Mouse (Mus musculus): ENCODE data around the gene Rps29.
A peak's percentile ranks its signal among the peaks of the same experiment; 100 is the strongest.
"Not testable (repeated sequence)": the region's sequence is repeated elsewhere in the genome, so short reads cannot be mapped to it uniquely, and the experiment has no call there.

Rps29 gene

GRCm38 (mm10) chr12:69179371-69179770, 20.4 kb upstream of the Rps29 start:
- no peak for DNase-seq (ENCODE audit: low read depth, low spot score)

DNA sequence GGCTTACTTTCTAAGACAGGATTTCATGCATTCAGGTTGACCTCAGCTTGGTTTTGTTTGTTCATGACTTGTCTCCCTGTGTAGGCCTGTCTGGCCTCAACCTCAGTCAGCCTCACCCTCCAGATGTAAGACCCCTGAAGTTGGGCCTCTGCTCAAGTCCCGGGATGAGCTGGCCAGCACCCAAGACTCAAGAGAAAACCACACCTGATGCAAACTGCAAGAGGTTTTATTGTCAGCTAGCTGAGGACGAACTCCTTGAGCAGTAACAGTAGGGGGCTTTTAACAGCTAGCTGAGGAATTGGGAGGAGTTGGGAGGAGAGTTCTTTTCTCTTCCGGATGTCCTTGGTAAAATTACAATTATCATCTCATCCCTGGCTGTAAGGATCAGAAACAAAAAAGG, 18.5 kb upstream of the Rps29 start:
- DNase-seq (ENCODE audit: low read depth, low spot score): no peak

DNA sequence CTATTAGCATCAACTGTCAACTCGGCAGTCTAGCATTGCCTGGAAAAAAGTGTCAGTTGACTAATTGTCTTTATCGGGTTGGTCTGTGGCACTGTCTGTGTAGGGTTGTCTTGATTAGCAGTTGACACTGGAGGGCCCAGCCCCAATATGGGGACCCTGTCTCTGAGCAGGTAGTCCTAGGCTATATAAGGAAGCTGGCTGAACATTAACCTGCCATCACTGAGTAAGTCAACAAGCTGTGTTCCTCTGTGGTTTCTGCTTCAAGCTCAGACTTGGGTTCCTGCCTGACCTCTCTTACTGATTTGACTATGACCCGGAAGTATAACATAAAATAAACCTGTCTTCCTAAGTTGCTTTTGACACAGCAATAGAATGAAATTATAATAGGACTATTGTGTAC, 17.0 kb upstream of the Rps29 start:
- DNase-seq (ENCODE audit: low read depth, low spot score): no peak

DNA sequence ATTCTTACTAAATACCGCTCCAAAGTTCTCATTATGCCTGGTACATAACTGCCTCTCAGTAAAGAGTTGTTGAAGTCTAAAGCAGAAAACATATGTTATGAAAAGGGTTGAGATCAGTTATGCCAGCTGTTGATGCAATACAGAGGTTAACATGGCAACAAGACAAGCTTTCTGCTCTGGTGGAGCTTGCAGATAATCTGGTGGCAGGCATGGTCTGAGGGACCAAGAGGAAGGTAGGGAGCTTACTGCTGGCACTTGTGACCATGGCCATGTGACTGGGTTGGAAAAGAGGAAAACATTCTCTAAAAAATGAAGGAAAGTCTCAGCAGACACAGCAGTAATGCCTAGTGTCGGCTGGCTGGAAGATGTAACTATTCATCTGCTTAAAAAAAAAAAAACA, 12.3 kb upstream of the Rps29 start:
- DNase-seq (ENCODE audit: low read depth, low spot score): no peak

- peak; percentile 82 for DNase-seq (ENCODE audit: low read depth, low spot score)
Measured at GRCm38 (mm10) chr12:69168461-69169106, 9.6 kb upstream of the Rps29 start, which contains the start of gene Lrr1. Lrr1 (plus strand) TSS chr12:69168814.

- no peak for DNase-seq (ENCODE audit: low read depth, low spot score)
Measured at GRCm38 (mm10) chr12:69167656-69168460, 8.9 kb upstream of the Rps29 start.

- DNase-seq (ENCODE audit: low read depth, low spot score): not testable (repeated sequence)
Measured at GRCm38 (mm10) chr12:69166861-69167581, 8.0 kb upstream of the Rps29 start.

DNA sequence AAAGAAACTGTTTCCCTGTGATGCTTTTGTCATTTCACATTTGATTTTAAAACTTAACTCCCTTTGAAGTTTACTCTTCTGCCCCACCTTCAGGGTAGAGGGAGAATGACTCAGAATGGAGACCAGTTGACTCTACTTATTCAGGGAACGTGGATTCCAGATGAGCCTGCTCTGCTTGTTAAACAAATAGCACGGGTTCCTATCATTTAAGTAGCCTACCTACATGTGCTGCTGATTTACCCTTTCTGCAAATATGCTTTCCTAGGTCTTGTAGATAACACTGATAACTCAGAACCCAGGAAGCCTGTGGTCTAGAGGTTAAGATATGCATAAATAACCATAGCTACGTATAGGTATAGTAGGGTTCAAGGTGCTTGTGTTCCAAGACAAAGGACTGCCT, 5.9 kb upstream of the Rps29 start:
- DNase-seq (ENCODE audit: low read depth, low spot score): peak; percentile 32

DNA sequence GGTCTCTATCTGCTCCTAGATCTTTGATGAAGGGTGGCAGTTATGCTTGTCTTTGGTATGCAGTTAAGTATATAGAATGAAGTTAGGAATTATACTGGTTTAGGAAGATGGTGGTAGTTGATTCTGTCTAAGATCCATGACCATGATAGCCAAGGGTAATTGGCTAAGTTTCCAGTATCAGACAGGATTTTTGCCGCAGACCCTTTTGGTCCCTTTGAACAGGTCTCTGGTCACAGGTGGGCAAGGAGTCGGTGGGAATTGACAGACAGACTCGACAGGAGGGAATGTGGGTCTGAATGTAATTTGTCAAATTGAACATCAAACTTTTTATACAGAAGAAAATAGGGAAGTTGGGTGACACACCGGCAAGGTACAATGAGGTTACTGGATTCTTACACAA, 4.6 kb upstream of the Rps29 start:
- not testable (repeated sequence) for DNase-seq (ENCODE audit: low read depth, low spot score)

DNA sequence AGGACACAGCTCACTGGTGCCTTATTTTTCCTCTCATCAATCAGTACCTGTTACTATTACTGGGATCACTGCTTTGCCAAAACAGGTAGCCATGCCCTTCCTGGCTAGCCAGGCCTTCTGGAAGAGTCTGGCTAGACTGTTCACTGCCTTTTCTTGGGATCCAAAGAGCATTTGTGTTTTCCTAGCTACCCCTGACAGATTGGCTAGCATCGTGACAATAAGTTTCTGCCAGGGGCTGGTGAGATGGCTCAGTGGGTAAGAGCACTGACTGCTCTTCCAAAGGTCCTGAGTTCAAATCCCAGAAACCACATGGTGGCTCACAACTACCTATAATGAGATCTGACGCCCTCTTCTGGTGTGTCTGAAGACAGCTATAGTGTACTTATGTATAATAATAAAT, 1.7 kb upstream of the Rps29 start:
- DNase-seq (ENCODE audit: low read depth, low spot score): not testable (repeated sequence)

- DNase-seq (ENCODE audit: low read depth, low spot score): peak; percentile 86
Measured at GRCm38 (mm10) chr12:69159578-69159940, 573 bp upstream of the Rps29 start.

GRCm38 (mm10) chr12:69158366-69158764, 621 bp downstream of the Rps29 start:
- peak; percentile 42 for DNase-seq (ENCODE audit: low read depth, low spot score)

DNA sequence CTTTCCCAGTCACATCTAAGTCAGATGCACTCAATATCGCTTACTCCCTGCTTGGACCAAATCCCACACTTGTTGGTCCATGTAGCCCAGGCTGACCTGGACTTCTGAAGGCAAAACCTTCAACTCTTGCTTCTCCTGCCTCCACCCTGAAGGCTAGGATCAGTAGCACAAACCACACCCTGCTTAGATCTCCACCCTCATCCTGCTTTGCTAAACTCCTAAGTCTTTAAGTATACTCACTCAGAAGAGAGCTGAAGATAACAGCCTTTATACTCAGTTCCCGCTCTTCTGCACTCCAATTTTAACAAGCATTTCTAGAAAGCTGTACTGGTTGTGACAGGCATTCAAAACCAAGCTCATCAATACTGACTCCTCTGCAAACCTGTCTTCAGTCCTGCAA, 1.9 kb downstream of the Rps29 start:
- DNase-seq (ENCODE audit: low read depth, low spot score): no peak

GRCm38 (mm10) chr12:69156436-69156835, 2.5 kb downstream of the Rps29 start:
- DNase-seq (ENCODE audit: low read depth, low spot score): no peak

- no peak for DNase-seq (ENCODE audit: low read depth, low spot score)
Measured at GRCm38 (mm10) chr12:69155923-69156322, 3.1 kb downstream of the Rps29 start.

- no peak for DNase-seq (ENCODE audit: low read depth, low spot score)
Measured at GRCm38 (mm10) chr12:69150049-69150448, 8.9 kb downstream of the Rps29 start.

DNA sequence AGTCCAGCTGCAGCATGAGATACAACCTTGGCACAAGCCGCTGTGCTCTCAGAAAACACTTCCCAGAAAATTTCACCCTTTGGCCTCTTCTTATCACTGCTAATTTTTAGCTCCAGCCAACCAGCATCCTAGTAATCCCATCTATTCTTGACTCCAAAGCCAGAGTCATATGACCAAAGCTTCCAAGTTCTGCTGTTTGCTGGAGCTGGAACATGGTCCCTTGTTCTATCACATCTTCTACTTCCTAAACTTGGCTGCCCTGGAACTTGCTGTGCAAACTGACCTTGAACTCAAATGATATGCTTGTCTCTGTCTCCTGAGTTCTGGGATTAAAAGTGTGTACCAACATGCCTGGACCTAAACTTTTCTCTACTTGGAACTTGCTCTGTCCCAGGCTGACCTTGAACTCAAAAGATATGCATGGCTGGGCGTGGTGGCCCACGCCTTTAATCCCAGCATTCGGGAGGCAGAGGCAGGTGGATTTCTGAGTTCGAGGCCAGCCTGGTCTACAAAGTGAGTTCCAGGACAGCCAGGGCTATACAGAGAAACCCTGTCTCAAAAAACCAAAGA, 11.7 kb downstream of the Rps29 start:
- DNase-seq (ENCODE audit: low read depth, low spot score): no peak

DNA sequence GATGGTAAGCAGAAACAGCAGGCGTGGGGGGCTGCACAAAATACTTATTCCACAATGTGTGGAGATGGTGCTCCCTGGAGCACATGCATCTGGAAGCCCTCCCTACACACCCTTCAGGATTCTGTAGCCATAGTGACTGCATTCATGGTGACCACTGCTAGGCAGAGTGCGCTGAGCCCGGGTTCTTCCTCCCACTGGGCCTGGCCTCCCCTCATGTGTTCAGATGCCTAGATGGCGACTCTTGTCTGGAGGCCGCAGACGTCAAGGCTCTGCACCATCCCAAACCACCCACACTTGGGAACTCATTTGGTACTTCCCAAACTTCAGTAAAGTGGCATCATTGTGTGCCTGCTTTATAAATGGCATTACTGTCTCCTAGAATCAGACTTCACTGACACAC, 15.5 kb downstream of the Rps29 start:
- no peak for DNase-seq (ENCODE audit: low read depth, low spot score)

- no peak for DNase-seq (ENCODE audit: low read depth, low spot score)
Measured at GRCm38 (mm10) chr12:69139841-69140240, 19.1 kb downstream of the Rps29 start.

DNA sequence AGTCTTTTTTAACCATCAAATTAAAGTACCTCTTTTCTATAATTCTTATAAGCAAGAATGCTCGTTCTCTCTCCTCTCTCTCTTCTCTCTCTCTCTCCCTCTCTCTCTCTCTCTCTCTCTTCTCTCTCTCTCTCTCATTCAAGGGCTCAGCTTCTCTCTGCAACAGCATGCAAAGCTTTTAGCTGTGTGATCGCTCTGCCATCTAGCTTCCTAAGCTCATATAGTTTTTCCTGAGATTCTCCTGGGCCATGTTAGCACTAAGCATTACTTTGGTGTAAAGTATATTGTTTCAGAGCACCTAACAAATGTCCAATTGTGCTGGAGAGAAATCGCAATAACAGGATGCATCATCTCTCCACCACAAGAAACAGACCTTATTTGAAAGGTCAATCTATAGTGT, 19.8 kb downstream of the Rps29 start:
- DNase-seq (ENCODE audit: low read depth, low spot score): no peak

GRCm38 (mm10) chr12:69131981-69132380, 27.0 kb downstream of the Rps29 start:
- peak; percentile 49 for DNase-seq (ENCODE audit: low read depth, low spot score)

DNA sequence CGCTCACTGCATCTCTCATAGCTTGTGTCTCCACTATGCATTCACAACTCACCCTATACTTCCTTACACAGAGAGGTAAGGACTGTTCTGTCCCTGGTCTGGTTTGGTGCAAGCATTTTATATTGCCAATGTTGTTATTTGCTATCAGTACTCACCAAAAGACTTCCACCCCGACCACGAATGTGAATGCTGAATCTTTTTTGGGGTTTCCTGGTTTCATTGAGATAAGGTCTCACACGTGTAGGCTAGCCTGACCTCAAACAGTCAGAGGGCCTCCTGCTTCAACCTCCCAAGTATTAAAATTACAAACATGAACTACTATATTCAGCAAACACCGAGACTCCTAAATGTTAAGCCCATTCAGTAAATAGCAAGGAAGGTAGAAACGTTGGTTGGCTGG, 27.7 kb downstream of the Rps29 start:
- DNase-seq (ENCODE audit: low read depth, low spot score): no peak

All from 3T3-L1 (cell line).